Mouse (Mus musculus) adipocyte (in vitro differentiated cells): ENCODE data around the gene Zcchc2.

Source experiments
- DNase-seq: peaks from one replicate; pipeline ENCODE4 v3.0.0-alpha.2; 2016; ENCODE audit warnings: low spot score

The Zcchc2 gene

DNA sequence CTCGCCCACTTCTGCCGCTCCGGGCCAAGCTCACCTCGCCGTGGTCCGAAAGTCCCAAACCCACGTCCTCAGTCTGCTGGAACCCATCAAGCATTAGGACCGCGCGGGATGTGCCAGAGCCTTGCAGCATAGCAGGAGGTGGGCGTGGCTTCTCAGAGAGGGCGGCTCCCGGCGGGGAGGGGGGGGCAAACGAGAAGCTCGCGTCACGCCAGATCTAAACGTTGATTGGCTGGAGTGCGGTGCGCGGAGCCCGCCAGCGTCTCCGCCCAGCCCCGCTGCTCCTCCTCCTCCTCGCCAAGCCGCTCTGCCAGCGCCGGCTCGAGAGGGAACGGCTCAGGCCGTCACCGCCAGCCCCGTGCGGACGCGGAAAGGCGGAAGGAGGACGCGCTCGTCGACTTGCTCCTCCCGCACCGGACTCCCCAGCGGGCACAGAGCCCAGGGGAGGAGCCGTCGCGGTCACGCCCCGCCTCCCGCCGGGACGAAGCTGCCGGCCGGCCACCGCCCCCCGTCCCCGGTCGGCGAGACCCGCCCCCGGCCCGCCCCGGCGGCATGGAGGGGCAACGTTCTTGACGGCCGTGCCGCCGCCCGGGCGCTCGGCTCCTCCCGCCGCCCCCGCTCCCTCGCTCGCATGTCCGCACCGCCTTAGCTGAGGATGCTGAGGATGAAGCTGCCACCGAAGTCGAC, at the start of gene Zcchc2:
Gene Zcchc2, plus strand, starts transcription at position 269 of the 684 bp plus-strand sequence.
- peak; percentile 98 for DNase-seq

DNA sequence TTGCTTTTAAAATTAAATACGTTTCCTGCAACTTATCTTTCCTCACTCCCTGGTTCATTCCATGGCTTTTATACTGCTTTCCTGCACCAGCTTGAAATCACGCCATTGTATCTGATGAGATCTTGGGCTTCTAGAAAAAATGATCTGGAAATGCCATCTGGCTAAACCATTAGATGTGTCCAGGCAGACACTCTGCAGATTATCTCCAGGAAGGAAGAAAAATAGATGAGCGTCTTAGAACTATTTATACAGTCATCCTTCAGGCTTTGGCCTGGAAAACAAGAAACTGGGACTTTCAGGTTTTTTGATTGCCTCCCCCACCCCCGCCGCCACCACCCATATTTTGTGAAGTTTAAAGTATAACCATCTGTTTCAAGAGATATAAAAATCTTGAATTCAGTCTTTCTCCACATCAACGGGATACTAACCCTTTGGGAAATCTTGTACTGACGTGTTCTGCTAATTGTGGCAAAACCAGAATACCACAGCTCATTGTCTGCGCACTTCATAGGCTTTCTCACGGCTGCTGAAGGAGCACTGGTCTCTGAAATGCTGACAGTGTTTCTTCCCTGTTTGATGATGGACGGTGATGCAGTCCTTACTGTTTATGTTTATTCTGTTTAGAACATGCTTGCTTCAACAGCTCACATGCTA, 45.2 kb upstream of the Zcchc2 start:
- DNase-seq = no peak

DNA sequence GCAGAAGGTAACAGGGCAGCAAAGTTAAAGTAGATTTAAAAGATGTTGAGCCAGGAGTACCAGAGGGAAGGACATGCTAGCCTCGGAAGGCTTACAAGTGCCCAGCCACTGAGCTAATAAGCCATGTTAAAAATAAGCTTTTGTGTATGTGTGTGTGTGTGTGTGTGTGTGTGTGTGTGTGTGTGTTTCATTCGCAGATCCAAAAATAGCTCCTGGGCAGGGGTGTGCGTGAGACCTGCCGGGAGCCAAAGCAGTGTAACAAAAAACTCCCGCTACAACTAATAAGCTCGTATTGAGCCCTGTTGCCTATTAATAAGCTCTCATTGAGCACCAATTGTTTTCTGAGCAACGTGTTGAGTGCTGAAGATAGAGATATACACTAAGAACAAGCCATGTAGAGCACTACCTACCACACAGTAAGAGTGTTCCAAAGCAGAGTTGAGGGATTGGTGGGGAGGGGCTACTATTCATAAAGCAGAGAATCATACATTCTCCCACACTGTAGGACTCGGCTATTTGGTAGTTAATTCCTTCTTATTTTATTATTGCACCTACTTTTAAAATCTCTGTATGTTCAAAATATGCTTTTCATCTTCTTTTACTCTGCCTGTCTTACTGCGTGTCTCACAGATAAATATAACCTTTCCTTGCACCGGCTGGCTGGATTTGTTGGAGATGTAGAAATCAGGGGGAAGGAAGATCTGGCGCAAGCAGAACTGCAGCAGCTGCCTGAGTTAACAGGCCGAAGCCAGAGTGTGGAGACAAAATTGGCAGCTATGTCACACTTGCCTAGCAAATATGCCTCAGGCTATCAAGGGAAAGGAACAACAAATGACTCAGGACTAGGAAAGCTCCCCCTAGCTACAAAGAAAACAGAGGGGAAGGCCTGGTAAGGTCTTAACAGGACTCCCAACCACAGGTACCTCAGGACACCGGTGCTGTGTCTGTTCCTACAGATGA, 43.3 kb upstream of the Zcchc2 start:
- peak; percentile 86 for DNase-seq

DNA sequence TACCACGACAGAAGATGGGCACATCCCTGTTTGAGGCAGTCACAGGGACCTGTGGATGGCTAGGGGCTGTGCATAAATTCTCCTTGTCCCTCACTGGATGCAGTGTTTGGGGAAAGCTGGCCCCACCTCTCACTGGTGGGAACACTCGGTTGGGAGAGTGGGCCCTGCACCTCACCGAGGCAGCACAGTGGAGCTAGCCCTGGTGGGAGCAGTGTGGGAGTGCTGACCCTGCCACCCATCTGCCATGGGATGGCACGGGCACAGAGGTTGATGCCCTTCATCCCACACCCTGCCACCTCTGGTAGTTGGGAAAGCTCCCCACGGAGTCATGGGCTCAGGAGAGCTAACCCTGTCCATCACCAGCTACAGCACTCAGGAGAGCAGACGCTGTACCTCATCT, 41.9 kb upstream of the Zcchc2 start:
- DNase-seq = no peak

DNA sequence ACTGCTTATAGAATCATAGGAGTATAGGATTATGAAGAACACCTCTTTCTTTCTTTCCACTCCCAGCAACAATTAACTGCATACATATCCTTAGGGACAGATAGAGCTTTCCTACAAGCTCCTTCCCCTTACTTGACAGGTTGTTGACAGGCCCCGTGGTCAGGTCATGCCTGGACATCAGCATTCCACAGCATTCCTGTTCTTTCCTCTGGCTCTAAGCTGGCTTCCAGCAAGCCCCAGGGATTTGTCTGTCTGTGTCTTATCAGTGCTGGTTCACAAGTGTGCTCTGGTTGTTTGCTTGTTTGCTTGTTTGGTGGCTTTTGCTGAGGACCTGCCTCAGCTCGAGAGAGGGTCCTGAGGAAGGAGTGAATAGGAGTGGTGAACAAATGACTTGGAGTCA, 36.6 kb upstream of the Zcchc2 start:
- no peak for DNase-seq

DNA sequence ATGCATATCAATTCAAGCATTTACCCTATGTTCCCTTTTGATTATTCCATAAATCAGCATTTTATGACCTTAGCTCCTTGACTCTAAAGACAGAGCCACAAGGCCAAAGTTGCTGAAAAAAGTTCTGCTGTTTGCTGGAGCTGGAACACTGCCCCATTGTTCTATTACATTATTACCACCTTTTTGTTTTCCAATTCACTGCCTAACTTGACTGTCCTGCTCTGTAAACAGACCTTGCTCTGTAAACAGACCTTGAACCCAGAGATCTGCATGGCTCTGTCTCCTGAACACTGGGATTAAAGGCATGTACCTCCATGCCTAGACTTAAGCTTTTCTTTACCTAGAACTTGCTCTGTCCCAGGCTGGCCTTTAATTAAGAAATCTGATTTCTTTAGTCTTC, 36.2 kb upstream of the Zcchc2 start:
- DNase-seq = no peak

DNA sequence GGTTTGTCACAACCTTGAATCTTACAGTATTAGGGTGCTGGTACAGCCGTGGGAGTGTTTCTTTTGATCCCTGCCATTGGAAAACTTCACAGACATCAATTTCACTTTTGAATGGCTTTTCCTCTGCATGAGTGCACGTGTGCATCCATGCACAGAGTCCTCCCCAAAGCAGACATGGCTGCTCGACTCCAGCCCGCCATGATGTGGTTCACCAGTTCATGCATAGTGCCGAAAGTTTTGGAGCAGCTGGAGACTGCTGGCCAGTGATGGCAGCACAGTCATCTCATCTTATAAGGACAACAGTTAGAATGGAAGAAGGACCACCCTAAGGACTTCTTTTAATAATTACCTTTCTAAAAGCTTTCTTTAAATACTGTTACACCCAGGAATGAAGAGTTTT, 34.1 kb upstream of the Zcchc2 start:
- DNase-seq = no peak

DNA sequence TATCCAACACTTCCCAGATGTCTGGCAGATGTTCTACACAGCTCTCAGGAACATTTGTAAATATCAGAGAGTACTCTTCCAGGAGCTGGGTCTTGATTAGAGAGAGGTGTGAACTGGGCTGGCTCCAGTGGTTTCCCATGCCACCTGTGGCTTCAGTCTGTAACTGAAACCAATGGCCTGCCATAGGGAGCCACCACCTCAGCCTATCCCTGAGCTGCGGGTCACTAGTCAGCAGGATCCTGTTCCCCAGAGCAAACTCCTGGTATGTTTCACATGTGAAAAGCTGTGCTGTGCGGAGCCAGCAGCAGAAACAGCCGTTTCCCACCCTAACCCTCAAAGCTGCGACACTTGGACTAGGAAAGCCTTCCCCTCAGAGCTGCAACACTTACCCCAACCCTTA, 28.7 kb upstream of the Zcchc2 start:
- DNase-seq = no peak

DNA sequence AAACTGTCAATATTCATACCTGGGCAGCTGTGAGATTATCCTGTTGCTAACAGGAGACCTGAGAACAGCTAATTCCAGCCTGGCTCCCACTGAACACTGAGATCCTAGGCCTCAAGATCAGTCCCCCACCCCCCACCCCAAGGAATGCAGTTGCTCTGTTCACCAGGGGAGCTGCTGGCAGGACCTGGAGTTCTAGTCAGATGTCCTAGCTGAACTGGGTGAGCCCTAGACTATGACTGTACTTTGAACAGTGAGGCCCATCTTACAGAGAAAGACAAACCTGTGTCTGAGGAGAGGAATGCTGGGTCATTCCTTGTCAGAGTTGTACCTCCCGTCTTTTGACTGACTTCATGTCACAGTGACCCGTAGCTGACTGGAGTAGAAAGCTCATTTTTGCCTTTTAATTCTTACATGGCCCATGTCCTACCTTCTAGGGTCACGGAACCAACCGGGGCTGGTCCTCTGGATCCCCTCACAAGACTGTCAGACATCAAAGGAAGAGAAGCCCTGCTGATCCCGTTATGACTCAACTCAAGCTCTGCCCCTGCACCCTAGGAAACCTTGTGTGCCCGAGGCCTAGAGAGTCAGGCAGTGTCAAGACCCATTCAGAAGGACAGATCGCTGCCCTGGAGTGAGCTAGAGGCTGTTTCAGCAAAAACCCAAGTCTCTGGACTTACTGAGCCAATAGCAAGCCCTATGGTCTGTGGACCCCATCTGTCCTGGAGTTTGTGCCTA, 28.0 kb upstream of the Zcchc2 start:
- no peak for DNase-seq

DNA sequence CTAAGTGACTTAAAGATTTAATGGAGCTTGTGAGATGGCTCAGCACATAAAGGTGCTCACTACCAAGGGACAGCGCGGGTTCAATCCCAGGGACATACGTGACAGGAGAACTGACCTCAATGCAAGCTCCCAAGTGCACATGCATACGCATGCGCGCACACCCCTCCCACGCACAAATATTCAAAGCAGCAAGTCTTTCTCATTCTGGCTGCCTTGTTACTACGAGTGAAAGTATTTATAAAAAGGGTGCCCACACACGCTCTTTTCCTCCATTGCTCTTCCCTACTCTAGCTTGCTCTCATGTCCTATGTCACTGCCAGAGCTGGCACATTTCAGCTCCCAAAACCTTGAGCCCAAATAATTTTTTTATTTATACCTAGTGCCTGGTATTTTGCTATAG, 27.4 kb upstream of the Zcchc2 start:
- DNase-seq = no peak

DNA sequence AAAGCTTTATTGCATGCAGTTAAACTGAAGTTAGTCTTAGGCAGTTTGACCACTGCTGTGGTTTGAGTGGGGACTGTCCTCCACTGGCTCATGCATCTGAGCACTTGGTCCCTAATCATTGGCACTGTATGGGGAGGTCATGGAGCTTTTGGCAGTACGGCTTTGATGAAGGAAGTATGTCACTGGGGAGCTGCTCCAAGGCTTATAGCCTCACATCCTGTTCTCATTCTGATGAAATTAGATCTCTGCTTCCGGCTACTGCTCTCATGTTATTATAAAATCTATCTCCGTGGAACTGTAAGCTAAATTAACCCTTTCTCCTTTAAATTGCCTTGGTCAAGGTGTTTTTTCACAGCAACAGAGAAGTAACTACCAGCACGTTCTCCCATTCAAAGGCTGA, 25.7 kb upstream of the Zcchc2 start:
- no peak for DNase-seq

DNA sequence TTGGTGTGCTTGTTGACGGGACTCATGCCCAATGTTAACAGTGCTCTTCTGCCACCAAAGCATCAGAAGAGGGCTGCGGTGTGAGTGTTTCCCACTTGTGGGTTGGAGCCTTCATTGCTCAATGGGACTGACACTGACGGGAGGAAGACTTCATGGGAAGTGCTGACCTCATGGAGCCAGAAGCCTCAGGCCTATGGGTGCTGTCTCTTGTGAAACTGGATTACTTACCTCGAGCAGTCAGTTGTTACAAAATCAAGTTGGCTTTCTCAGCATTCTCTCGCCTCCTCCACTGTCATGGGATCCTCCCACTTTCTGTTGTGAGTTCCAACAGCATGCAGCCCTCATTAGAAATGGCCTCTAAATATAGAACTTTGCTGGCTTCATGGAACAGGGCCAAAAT, 25.0 kb upstream of the Zcchc2 start:
- DNase-seq = peak; percentile 68

DNA sequence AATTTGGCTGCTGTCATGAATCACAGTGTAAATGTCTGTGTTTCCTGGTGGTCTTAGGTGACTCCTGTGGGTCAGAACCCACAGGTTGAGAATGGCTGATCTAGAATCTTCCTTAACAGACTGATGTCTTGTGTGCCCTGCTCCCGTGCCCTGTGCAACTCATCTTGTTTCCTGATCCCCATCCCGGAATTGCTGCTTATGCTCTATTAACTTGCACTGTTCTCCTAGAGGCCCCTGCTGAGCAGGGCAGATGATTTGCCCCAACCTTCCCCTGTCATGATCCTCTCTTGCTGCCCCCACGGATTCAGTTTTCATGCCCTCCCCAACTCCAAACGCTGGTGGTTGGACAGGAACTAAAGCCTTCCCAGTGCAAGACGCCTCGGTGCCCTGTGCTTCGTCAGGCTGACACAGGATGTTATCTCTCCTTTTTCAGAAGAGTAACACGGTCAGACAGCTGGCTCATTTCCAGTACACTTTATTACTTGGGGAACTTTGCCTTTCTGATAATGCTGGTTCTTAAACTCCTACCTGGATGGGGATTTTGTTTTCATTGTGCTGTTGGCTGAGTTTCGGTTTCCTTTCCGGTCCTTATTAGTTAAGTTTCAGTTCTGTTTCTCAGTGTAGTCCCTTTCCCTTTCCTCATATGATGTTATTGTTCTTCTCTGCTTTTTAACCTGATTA, 18.6 kb upstream of the Zcchc2 start:
- no peak for DNase-seq

DNA sequence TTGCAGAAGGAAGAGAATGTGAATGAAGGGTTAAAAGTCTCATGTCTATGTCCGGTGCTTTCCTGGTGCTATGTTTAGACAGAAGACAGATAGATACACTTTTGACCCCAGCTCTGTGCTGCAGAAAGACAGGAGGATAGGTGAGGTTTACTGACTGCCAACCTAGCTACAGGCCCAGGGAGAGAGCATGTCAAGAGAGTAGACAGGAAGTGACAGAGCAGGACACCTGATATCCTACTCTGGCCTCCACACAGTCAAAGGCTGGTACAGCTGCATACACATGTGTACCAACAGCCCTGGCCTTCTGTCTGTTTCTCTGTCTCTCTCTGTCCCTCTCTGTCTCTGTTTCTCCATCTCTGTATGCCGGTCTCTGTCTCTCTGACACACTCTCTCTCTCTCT, 16.2 kb upstream of the Zcchc2 start:
- no peak for DNase-seq

DNA sequence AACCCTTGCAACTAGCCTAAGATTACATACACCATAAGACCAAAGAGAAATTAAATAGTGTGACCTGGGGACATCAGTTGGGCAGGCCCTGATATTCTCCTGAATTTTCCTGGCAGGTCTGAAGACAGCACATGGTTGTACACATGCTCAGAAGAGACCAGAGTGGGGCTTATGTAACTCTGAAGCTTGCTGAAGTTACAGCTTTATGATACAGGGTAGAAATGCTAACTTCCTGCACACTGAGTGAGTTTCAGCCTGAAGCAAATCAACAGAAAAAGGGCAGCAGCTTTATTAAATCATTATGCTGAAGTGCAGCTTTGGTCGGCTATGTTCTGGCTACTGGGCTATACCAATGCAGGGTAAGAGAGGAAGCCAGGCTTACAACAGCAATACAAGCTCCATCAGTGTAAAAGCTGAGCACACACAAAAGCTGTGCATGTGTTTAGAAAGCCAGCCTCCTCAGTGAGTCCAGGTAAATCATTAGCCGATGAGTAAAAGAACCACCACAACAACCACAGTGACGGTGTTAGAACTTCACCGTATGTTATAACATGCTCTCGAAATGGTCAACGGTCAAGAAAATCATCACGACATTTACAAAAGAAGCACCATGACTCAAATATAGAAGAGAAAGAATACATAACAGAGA, 12.6 kb upstream of the Zcchc2 start:
- DNase-seq = no peak

DNA sequence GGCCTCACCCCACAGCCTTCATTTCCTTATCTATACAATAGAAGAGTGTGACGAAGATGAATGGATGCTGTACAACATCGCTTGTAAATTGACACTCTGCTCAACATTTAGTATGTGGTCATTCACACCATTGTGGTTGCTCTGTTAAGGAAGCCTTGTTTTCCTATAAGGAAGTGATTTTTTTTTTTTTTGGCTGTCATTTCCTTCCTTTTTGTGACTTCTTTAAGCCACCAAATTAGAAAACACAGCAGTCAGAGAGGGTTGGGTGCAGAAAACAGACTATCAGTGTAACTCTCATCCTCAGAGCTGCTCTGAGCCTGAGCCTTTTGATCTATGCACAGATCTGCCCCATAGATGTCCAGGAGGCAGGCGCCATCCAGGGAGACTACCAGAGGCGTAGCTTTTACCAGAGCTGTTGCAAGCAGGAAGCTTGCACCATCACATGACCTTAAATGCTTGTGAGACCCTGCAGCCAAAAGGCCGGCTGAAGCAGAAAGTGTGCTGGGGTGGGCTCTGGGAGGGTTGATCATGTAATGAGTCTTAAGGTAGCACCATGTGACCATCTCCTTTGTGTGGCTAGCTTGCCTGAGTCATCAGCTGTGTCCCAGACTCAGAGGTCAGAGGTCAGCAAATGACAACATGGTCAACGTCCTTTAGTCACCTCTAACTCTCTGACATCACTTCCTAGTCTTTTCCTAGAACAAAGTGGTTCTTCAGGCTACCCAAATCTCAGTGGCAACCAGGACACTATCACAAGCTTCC, 9.2 kb upstream of the Zcchc2 start:
- DNase-seq = no peak

DNA sequence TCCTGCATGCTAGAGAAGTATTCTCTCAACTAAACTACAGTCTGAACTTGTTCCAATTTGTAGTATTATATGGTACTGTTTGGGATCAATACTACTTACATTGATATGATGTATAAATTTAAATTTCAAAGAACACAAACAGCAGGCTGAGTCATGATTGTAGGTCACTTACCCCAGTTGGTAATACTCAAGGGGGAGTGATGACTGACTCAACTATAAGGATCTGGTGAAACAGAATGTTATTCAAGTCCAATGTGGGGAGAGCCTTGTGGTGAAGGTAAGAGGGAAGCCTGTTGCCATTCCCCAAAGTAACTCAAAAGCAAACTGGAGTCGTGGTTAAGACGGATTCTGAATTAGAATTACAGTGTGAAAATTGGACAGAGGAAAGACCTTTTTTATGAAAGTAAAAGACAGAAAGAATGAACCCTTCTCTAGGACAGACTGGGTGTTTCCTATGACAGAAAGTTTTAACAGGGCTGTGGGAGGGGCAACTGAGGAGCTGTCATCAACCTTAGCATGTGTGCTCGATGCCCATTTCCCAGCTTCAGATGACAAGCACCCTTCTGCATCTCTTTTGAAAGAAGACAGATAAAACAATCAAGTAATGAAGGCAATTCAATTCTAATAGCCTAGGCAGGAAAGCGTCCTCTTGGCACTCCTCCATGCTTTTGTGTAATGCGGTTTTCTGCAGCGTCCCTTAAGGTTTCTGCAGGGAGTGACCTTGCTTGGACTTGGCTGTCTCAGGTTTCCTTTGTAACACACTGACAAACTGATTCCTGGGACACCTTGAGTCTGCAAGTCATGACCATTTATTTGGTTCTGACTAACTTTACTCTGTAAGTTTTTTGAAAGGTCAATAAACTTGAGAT, 7.5 kb upstream of the Zcchc2 start:
- DNase-seq = peak; percentile 73

DNA sequence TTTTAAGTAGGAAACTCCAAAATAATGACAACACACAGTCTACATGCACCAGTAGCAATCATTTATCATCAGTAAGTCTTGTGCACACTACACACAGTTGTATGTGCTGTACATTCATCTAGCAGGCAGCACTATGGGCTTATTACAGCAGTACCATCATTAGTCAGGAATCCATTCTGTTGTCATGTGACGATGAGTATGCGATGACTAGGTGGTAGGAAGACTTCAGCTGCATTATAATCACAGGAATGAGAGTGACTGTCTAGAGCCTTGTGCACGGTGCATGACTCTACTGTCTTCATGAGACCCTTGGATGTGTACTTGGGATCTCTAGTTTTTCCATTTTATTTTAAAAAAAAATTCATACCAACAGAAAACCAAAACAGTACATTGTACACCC, 6.0 kb upstream of the Zcchc2 start:
- DNase-seq = no peak

DNA sequence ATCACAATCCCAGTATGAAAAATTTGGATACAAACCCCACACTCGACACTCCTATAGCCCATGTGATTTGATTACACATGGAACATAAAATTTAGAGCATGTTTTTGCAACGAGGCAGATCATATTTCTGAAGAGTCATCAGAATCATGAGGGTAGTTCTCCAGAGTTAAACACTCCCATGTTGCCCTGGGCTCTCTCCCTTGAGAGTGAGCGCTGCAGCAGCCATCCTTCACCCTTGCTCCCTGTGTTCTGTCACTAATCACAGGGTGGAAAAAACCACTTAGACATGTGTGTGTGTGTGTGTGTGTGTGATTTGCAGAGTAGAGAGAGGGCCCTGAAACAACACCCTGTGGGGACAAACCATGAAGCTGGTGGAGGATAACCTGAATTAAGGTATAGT, 2.0 kb upstream of the Zcchc2 start:
- DNase-seq = peak; percentile 68
